Mouse (Mus musculus) G1E (cell line): Measurements from ENCODE around the gene Opn3.

Experiments used
- CTCF ChIP-seq: IDR thresholded peaks from 2 replicates; pipeline ENCODE4 v1.5.1; 2012; ENCODE audit warnings: low read depth, low read length, inconsistent platforms, mixed read lengths
- TAL1 ChIP-seq: conservative IDR thresholded peaks from 2 replicates; pipeline ENCODE4 v1.6.1; 2012; ENCODE audit warnings: low read depth, low read length, inconsistent platforms, mixed read lengths

DNA sequence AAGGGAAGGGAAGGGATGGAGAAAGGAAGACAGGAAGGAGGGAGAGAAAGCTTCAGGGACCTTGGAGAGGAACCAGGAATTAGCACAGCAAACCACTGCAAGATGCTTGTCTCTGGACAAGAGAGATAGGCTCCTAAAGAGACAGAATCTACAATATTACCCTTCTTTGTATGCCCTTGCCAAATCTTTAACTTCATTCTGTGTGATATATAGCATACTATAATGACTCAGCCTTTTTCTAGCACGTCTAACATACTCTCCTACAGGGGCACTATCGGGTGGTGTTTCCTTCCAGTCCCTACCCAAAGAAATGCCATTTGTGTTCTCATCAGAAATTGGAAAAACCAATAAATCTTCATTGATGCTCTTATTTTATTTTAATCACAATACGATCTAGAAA lies 61.5 kb downstream of the Opn3 start:
- TF ChIP-seq CTCF = no peak
- TF ChIP-seq TAL1 = no peak
